ENCODE assay signal across 9 mouse cellular contexts in the genomic region with DNA sequence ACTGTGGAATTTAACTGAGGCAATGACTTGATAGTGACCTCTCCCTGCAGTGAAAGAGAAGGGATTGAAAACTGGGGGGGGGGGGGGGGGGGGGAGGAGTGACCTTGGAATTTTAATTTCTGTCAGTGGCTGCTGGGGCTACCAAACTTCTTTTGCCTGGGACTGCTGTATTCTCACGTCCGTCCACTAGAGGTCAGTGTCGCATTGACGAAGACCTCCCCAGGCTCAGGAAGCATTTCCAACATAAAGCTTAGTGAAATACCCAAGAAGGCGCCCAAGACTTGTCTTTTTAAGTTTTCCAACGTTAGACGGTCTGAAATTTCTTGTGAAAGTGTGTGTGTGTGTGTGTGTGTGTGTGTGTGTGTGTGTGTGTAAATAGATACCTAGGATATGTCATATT.
A peak's percentile ranks its signal among the peaks of the same experiment; 100 is the strongest.
DNase-seq lines count a peak whose midpoint lies in the region; ATAC-seq and TF ChIP-seq lines count a peak whose summit lies in the region.
"Had no signal": no experiment of that assay in that cellular context is flagged by ENCODE, and none has a peak within 500 bp of the region (broad histone marks: within the 10 kb centered on the region; RNA-seq: fewer than 3 reads in every experiment).

No protein-coding gene starts in this region.

- H3K4me1 ChIP-seq in bone marrow macrophage, adult 2 months (ENCODE audit: control insufficient read depth, insufficient read depth, low read length) = peaks cover 45% of the 10 kb centered on the region
- H3K4me1 ChIP-seq in forebrain, embryonic 12.5 days = peaks cover 9% of the 10 kb centered on the region
- peaks cover 4% of the 10 kb centered on the region for H3K4me1 ChIP-seq in liver, postnatal 0 days (ENCODE audit: insufficient read depth)

- no peak overlapping the region for H3K4me2 ChIP-seq in forebrain, embryonic 12.5 days
- H3K4me2 ChIP-seq in liver, postnatal 0 days (ENCODE audit: low read depth, low read length) = no peak overlapping the region
- H3K4me2 ChIP-seq: hindbrain, embryonic 15.5 days had no signal

- WGBS in forebrain, embryonic 12.5 days = 10% methylated on average over 7 of the region's 7 CpGs
- 4% methylated on average over 7 of the region's 7 CpGs for WGBS in liver, postnatal 0 days (ENCODE audit: insufficient replicate concordance)

- TF ChIP-seq CTCF in bone marrow macrophage, adult 2 months (IDR thresholded peaks at IDR 0.05; ENCODE audit: low read depth, low read length) = peak; percentile 60
- TF ChIP-seq CTCF in liver, postnatal 0 days (IDR thresholded peaks at IDR 0.05; ENCODE audit: low read depth) = peak; percentile 86

- H3K9me3 ChIP-seq in forebrain, embryonic 12.5 days = no peaks in the 10 kb centered on the region
- no peaks in the 10 kb centered on the region for H3K9me3 ChIP-seq in liver, postnatal 0 days (ENCODE audit: low read length)

- no peak for TF ChIP-seq EP300 in liver, postnatal 0 days (IDR thresholded peaks at IDR 0.05; ENCODE audit: low read depth)

- H3K4me3 ChIP-seq in bone marrow macrophage, adult 2 months (ENCODE audit: insufficient read depth, low read length) = no peak overlapping the region
- no peak overlapping the region for H3K4me3 ChIP-seq in forebrain, embryonic 12.5 days (replicated peaks)
- H3K4me3 ChIP-seq in liver, postnatal 0 days (ENCODE audit: low read depth, low read length) = no peak overlapping the region
- H3K4me3 ChIP-seq: hindbrain, embryonic 15.5 days had no signal

- DNase-seq in urinary bladder, postnatal 10 days (ENCODE audit: low spot score) = peak; percentile 51
- DNase-seq in urinary bladder, adult 2 months (ENCODE audit: low spot score) = no peak
- peak; percentile 45 to 76 for DNase-seq in kidney, adult 8-10 months
- peak; percentile 82 for DNase-seq in liver, postnatal 0 days
- DNase-seq in right cerebral cortex, postnatal 10 days (ENCODE audit: low spot score in 2 of 2) = peak; percentile 68 to 82

- H3K27me3 ChIP-seq in forebrain, embryonic 12.5 days = peaks cover 5% of the 10 kb centered on the region; the same call in 1 of the 2 replicates
- no peaks in the 10 kb centered on the region for H3K27me3 ChIP-seq in liver, postnatal 0 days (ENCODE audit: insufficient read depth, low read length)
- H3K27me3 ChIP-seq: hindbrain, embryonic 15.5 days had no signal

- TF ChIP-seq POLR2A in bone marrow macrophage, adult 2 months (IDR thresholded peaks at IDR 0.05; ENCODE audit: borderline replicate concordance, low read depth, low read length) = no peak

- H3K36me3 ChIP-seq in forebrain, embryonic 12.5 days (replicated peaks) = no peaks in the 10 kb centered on the region
- no peaks in the 10 kb centered on the region for H3K36me3 ChIP-seq in liver, postnatal 0 days (replicated peaks; ENCODE audit: insufficient read depth, low read length)
- H3K36me3 ChIP-seq: hindbrain, embryonic 15.5 days had no signal

- no peak overlapping the region for H3K27ac ChIP-seq in bone marrow macrophage, adult 2 months (ENCODE audit: insufficient read depth, low read depth, low read length)
- no peak overlapping the region for H3K27ac ChIP-seq in forebrain, embryonic 12.5 days
- H3K27ac ChIP-seq in liver, postnatal 0 days (ENCODE audit: low read depth) = no peak overlapping the region
- H3K27ac ChIP-seq: hindbrain, embryonic 15.5 days had no signal

- no peak overlapping the region for H3K9ac ChIP-seq in forebrain, embryonic 12.5 days
- H3K9ac ChIP-seq in liver, postnatal 0 days (replicated peaks) = no peak overlapping the region
- H3K9ac ChIP-seq: hindbrain, embryonic 15.5 days had no signal

- 0 out of 2 replicates have a peak, but pooled peaks have one; percentile 8 for ATAC-seq in forebrain, embryonic 12.5 days (ENCODE audit: low FRiP score)
- ATAC-seq in liver, postnatal 0 days = peak; percentile 40; the same call in 1 of the 2 replicates
- ATAC-seq in monocyte, adult 5-6 weeks (replicated peaks; ENCODE audit: insufficient number of reproducible peaks, low FRiP score, low TSS enrichment, poor library complexity, severe bottlenecking) = no peak; the same call in 1 of the 2 replicates
